Mouse (Mus musculus) forebrain, embryonic 14.5 days (tissue): ENCODE data around the gene Dusp3. TPM values are rescaled to one million over a fixed set of nuclear protein-coding genes. Genes with fewer than 3 reads are reported as not detected.

Source experiments
- ATAC-seq: fragments of 200-750 bp; cut with Nextera tagmentation; 2 replicates; pipeline ENCODE4 v1.8.0; 2017; ENCODE audit warnings: mild to moderate bottlenecking, moderate library complexity
- DNase-seq: peaks from one replicate; pipeline ENCODE4 v3.0.0-alpha.2; 2015; ENCODE audit warnings: low spot score
- H3K27ac ChIP-seq: fragments of 300-500 bp; sonication (generic); 2 replicates; pipeline ENCODE4 v1.5.1; 2014; ENCODE audit warnings: low read depth, mild to moderate bottlenecking, control low read depth, low read length, moderate library complexity
- H3K27me3 ChIP-seq: fragments of 300-500 bp; sonication (generic); replicated peaks from 2 replicates; pipeline ENCODE4 v1.6.1; 2014; ENCODE audit warnings: low read length, control low read depth, mixed read lengths; ENCODE audit not compliant: control insufficient read depth, insufficient read depth
- H3K36me3 ChIP-seq: fragments of 300-500 bp; sonication (generic); 2 replicates; pipeline ENCODE4 v1.6.1; 2014; ENCODE audit warnings: low read length, control low read depth; ENCODE audit not compliant: control insufficient read depth, insufficient read depth
- H3K4me1 ChIP-seq: fragments of 300-500 bp; sonication (generic); 2 replicates; pipeline ENCODE4 v1.6.1; 2014; ENCODE audit warnings: antibody characterized with exemption, low read length, control low read depth; ENCODE audit not compliant: control insufficient read depth, insufficient read depth
- H3K4me2 ChIP-seq: fragments of 300-500 bp; sonication (generic); 2 replicates; pipeline ENCODE4 v1.6.1; 2014; ENCODE audit warnings: mild to moderate bottlenecking, control low read depth, low read length
- H3K4me3 ChIP-seq: fragments of 300-500 bp; sonication (generic); 2 replicates; pipeline ENCODE4 v1.5.1; 2014; ENCODE audit warnings: low read depth, low read length, control low read depth
- H3K9ac ChIP-seq: fragments of 300-500 bp; sonication (generic); 2 replicates; pipeline ENCODE4 v1.6.1; 2014; ENCODE audit warnings: mild to moderate bottlenecking, low read length, control low read depth, moderate library complexity
- H3K9me3 ChIP-seq: fragments of 300-500 bp; sonication (generic); replicated peaks from 2 replicates; pipeline ENCODE4 v1.6.1; 2016; ENCODE audit warnings: low read length, control low read depth, mixed read lengths; ENCODE audit not compliant: control insufficient read depth
- WGBS: fragments of 180-500 bp; shearing (Covaris S2); extraction: QIAGEN DNeasy Blood & Tissue Kit; methylation state at CpG from one replicate; pipeline ENCODE4 v1.1.7; 2014; 5-methylcytosine and 5-hydroxymethylcytosine counted together
- polyA plus RNA-seq: library from polyadenylated mRNA; unstranded; fragments of >200 nt; fragmentation: Nextera tagmentation; extraction: Ambion mirVana; gene quantifications from 2 replicates; pipeline ENCODE4 v1.2.1, GENCODE M21; 2014

The Dusp3 gene
- polyA plus RNA-seq, 1 experiment from 2014 or later, result 10.4 TPM

- H3K27me3 ChIP-seq, result no peaks in the 10 kb centered on the region
- H3K9me3 ChIP-seq, result no peaks in the 10 kb centered on the region
- DNase-seq (peak; percentile 56), ATAC-seq (peak; percentile 26)
- peaks cover 23% of the 10 kb centered on the region for H3K4me1 ChIP-seq
- 4% methylated on average over 12 of the region's 12 CpGs for WGBS
- H3K36me3 ChIP-seq, result no peaks in the 10 kb centered on the region
- H3K9ac ChIP-seq, result peak overlapping the region; percentile 79
- H3K4me3 ChIP-seq, result peak overlapping the region; percentile 67
- H3K27ac ChIP-seq, result peak overlapping the region; percentile 86
- H3K4me2 ChIP-seq, result peak overlapping the region; percentile 77
Measured at GRCm38 (mm10) chr11:102027361-102028017, 40.7 kb upstream of the Dusp3 start.

GRCm38 (mm10) chr11:102026694-102027360, 40.0 kb upstream of the Dusp3 start:
- peak; percentile 97 for DNase-seq
- no peaks in the 10 kb centered on the region for H3K27me3 ChIP-seq
- H3K4me2 ChIP-seq, result peak overlapping the region; percentile 77
- peak; percentile 90 for ATAC-seq
- no peaks in the 10 kb centered on the region for H3K9me3 ChIP-seq
- WGBS, result under 1% methylated on average over 44 of the region's 73 CpGs
- H3K4me1 ChIP-seq, result peaks cover 23% of the 10 kb centered on the region
- peak overlapping the region; percentile 67 for H3K4me3 ChIP-seq
- peak overlapping the region; percentile 79 for H3K9ac ChIP-seq
- peak overlapping the region; percentile 86 for H3K27ac ChIP-seq
- peaks cover 3% of the 10 kb centered on the region; the same call in 1 of the 2 replicates for H3K36me3 ChIP-seq

- peak; percentile 52 for DNase-seq
- Histone ChIP-seq H3K4me1 (peaks cover 23% of the 10 kb centered on the region), H3K9ac (peak overlapping the region; percentile 79), H3K27me3 (no peaks in the 10 kb centered on the region), H3K4me2 (peak overlapping the region; percentile 77), H3K36me3 (peaks cover 3% of the 10 kb centered on the region; the same call in 1 of the 2 replicates), H3K27ac (peak overlapping the region; percentile 86), H3K4me3 (peak overlapping the region; percentile 67), H3K9me3 (no peaks in the 10 kb centered on the region)
- 3% methylated on average over 22 of the region's 23 CpGs for WGBS
- peak; percentile 40; the same call in 1 of the 2 replicates for ATAC-seq
Measured at GRCm38 (mm10) chr11:102025991-102026660, 39.3 kb upstream of the Dusp3 start.

GRCm38 (mm10) chr11:102025354-102025753, 38.5 kb upstream of the Dusp3 start:
- peak overlapping the region; percentile 67 for H3K4me3 ChIP-seq
- 39% methylated on average over 7 of the region's 7 CpGs for WGBS
- H3K4me2 ChIP-seq, result peak overlapping the region; percentile 77
- H3K27me3 ChIP-seq, result no peaks in the 10 kb centered on the region
- peaks cover 3% of the 10 kb centered on the region; the same call in 1 of the 2 replicates for H3K36me3 ChIP-seq
- no peak overlapping the region for H3K27ac ChIP-seq
- no peak for DNase-seq
- peaks cover 23% of the 10 kb centered on the region for H3K4me1 ChIP-seq
- ATAC-seq, result no peak
- no peaks in the 10 kb centered on the region for H3K9me3 ChIP-seq
- H3K9ac ChIP-seq, result peak overlapping the region; percentile 29; the same call in 1 of the 2 replicates

- no peak for ATAC-seq
- peak overlapping the region; percentile 29; the same call in 1 of the 2 replicates for H3K9ac ChIP-seq
- no peak for DNase-seq
- 0 out of 2 replicates have a peak overlapping the region, but pooled peaks have one; percentile 16 for H3K27ac ChIP-seq
- no peaks in the 10 kb centered on the region for H3K9me3 ChIP-seq
- H3K4me2 ChIP-seq, result peak overlapping the region; percentile 77
- WGBS, result 78% methylated on average over 4 of the region's 4 CpGs
- H3K4me3 ChIP-seq, result 0 out of 2 replicates have a peak overlapping the region, but pooled peaks have one; percentile 67
- H3K4me1 ChIP-seq, result peaks cover 24% of the 10 kb centered on the region
- no peaks in the 10 kb centered on the region for H3K27me3 ChIP-seq
- H3K36me3 ChIP-seq, result peaks cover 3% of the 10 kb centered on the region; the same call in 1 of the 2 replicates
Measured at GRCm38 (mm10) chr11:102024875-102025274, 38.1 kb upstream of the Dusp3 start.

GRCm38 (mm10) chr11:102024084-102024758, 37.4 kb upstream of the Dusp3 start:
- no peak for DNase-seq
- ATAC-seq, result no peak
- H3K4me1 ChIP-seq, result peaks cover 28% of the 10 kb centered on the region
- H3K4me3 ChIP-seq, result no peak overlapping the region
- H3K9ac ChIP-seq, result no peak overlapping the region
- no peak overlapping the region for H3K27ac ChIP-seq
- no peaks in the 10 kb centered on the region for H3K27me3 ChIP-seq
- no peaks in the 10 kb centered on the region for H3K9me3 ChIP-seq
- H3K4me2 ChIP-seq, result no peak overlapping the region
- peaks cover 3% of the 10 kb centered on the region; the same call in 1 of the 2 replicates for H3K36me3 ChIP-seq
- 84% methylated on average over 6 of the region's 6 CpGs for WGBS

GRCm38 (mm10) chr11:102023406-102023805, 36.6 kb upstream of the Dusp3 start:
- Histone ChIP-seq H3K36me3 (peaks cover 7% of the 10 kb centered on the region; the same call in 1 of the 2 replicates), H3K4me1 (peaks cover 28% of the 10 kb centered on the region), H3K27ac (no peak overlapping the region), H3K9me3 (no peaks in the 10 kb centered on the region), H3K9ac (no peak overlapping the region), H3K4me2 (no peak overlapping the region), H3K27me3 (no peaks in the 10 kb centered on the region), H3K4me3 (no peak overlapping the region)
- ATAC-seq, result no peak
- WGBS, result 82% methylated on average over 13 of the region's 13 CpGs
- DNase-seq, result no peak

- peaks cover 23% of the 10 kb centered on the region for H3K36me3 ChIP-seq
- DNase-seq (no peak), ATAC-seq (no peak)
- WGBS, result 58% methylated on average over 5 of the region's 5 CpGs
- no peaks in the 10 kb centered on the region for H3K9me3 ChIP-seq
- no peak overlapping the region for H3K9ac ChIP-seq
- no peak overlapping the region for H3K4me3 ChIP-seq
- no peak overlapping the region for H3K4me2 ChIP-seq
- no peak overlapping the region for H3K27ac ChIP-seq
- peaks cover 17% of the 10 kb centered on the region for H3K4me1 ChIP-seq
- no peaks in the 10 kb centered on the region for H3K27me3 ChIP-seq
Measured at GRCm38 (mm10) chr11:102021196-102021595, 34.4 kb upstream of the Dusp3 start.
